Mouse (Mus musculus): Measurements from ENCODE around the gene Fam122c. TPM values are rescaled to one million over a fixed set of nuclear protein-coding genes. Genes with fewer than 3 reads are reported as not detected.

The Fam122c gene
- total RNA-seq, 2 experiments from 2014 or later: not detected

DNA sequence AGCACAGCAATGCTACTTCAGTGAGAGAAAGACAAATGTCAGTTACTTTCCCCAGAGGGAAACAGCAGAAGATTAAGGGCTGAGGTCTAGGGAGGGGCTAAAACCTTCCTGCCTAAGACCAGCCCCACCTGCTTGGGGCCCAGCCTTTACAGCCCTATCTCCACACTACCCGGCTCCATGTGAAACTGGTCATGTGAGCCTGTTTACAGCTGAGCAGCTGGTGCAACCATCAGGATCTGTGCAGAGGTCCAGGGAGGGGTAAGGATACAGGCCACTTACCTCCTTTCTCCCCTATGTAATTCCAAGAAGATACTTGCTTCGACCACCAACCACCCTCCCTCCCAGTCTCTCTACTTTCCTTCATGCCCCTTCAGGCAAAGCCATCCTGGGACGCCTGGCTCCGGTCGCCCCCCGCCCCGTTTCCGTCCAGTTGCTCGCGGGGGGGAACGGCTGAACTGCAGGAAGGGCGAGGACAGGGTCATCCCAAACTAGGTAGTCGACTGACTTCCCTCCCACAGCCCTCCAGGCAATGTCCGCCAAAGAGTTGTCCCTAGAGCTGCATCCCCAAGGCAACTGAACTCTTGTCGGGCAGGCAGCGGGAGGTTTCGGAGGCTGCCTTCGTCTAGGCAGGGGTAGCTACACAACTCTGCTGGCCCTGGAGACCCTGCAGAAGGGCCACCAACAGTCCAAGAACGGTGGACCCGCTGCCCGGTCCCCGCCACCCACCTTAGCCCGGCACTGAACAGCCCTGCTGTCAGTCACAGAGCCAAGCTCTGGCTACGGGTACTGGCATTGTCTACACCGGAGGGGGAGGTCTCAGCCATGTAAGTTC is 96.5 kb downstream of the Fam122c start:
- peak; percentile 26 for DNase-seq (ENCODE audit: low spot score)

DNA sequence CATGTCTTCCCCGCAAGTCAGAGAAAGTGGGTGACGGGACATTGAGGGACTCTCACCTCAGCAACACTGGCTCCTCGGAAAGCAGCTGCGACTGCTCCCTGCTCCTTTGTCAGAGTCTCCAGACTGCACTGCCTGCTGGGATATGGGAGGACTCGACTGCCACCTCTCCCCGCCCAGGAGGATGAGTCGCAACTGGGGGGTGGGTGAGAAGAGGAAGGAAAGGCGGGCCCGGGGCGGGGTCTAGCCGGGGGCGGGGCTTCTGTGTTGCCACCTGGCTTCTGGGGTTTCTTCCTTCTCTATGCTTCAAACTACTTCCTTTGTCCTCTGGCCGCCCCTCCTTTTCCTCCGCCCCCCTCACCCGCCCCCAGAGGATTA is 97.1 kb downstream of the Fam122c start, which contains the start of gene Mospd1:
Mospd1 (minus strand) TSS at position 137 of the 375 bp plus-strand sequence.
- DNase-seq (ENCODE audit: low spot score): peak; percentile 89

Other genes starting within 250 kb of the Fam122c start
- not detected for gene Plac1, start 33.3 kb upstream of the Fam122c start, total RNA-seq (2021)
- gene Fam122b, start 3.6 kb upstream of the Fam122c start, total RNA-seq (2021): 1 to 10 TPM; 1.6 to 1.8 TPM
- gene Mospd1, start 97.1 kb downstream of the Fam122c start, total RNA-seq (2021): 10 to 100 TPM; 71.1 to 87.9 TPM
- not detected for gene Etd, start 161.5 kb downstream of the Fam122c start, total RNA-seq (2021)

Measured in gastrocnemius, adult 18-20 months (tissue).